Mouse (Mus musculus): ENCODE results near the gene Tspan9. TPM values are rescaled to one million over a fixed set of nuclear protein-coding genes. Genes with fewer than 3 reads are reported as not detected.

Gene Tspan9
- polyA plus RNA-seq, 1 experiment from 2014 or later: 19.6 TPM

DNA sequence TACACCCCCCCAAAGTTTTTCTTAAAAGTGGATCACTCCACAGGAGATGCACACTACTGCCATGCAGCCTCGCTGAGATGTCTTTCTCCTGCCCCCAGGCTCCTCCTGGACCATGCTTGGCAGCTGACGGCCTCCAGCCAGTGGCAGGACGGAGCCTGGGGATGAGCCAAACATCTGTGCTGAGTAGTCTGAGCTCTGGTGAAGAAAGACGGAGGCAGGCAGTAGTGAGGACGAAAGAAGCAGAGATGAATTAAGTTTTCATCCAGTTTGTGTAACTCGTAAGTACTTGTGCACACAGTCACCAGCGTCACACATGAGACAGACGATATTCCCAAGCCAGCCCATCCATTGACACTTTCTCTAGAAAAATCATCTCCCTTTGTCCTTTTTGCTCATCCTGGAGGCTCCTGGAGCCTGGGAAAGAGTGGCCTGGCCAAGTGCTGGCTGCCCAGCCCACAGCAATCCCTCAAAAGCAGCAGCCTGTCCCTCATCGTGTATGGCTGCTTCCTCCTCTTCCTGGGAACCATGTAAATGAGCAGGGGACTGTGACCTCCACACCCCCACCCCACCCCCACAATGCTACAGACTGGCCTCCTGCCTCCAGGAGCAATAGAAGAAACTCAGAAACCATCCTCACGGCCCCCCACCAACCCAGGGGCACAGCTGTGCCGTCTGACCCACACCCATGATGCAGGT lies 110.1 kb downstream of the Tspan9 start:
- peaks cover 24% of the 10 kb centered on the region for H3K27me3 ChIP-seq (ENCODE audit: insufficient read depth, low read length)
- H3K9ac ChIP-seq (replicated peaks): no peak overlapping the region
- no peak overlapping the region for H3K27ac ChIP-seq (ENCODE audit: low read depth)
- H3K4me3 ChIP-seq (ENCODE audit: low read depth, low read length): no peak overlapping the region
- H3K9me3 ChIP-seq (ENCODE audit: low read length): no peaks in the 10 kb centered on the region
- H3K36me3 ChIP-seq (replicated peaks; ENCODE audit: insufficient read depth, low read length): no peaks in the 10 kb centered on the region
- ATAC-seq: no peak
- no peak for DNase-seq
- H3K4me2 ChIP-seq (ENCODE audit: low read depth, low read length): peak overlapping the region; percentile 84; the same call in 1 of the 2 replicates
- H3K4me1 ChIP-seq (ENCODE audit: insufficient read depth): peaks cover 8% of the 10 kb centered on the region
- TF ChIP-seq EP300 (IDR thresholded peaks at IDR 0.05; ENCODE audit: low read depth) (no peak), CTCF (IDR thresholded peaks at IDR 0.05; ENCODE audit: low read depth) (no peak)
- 67% methylated on average over 11 of the region's 11 CpGs for whole genome bisulfite sequencing (ENCODE audit: insufficient replicate concordance)

DNA sequence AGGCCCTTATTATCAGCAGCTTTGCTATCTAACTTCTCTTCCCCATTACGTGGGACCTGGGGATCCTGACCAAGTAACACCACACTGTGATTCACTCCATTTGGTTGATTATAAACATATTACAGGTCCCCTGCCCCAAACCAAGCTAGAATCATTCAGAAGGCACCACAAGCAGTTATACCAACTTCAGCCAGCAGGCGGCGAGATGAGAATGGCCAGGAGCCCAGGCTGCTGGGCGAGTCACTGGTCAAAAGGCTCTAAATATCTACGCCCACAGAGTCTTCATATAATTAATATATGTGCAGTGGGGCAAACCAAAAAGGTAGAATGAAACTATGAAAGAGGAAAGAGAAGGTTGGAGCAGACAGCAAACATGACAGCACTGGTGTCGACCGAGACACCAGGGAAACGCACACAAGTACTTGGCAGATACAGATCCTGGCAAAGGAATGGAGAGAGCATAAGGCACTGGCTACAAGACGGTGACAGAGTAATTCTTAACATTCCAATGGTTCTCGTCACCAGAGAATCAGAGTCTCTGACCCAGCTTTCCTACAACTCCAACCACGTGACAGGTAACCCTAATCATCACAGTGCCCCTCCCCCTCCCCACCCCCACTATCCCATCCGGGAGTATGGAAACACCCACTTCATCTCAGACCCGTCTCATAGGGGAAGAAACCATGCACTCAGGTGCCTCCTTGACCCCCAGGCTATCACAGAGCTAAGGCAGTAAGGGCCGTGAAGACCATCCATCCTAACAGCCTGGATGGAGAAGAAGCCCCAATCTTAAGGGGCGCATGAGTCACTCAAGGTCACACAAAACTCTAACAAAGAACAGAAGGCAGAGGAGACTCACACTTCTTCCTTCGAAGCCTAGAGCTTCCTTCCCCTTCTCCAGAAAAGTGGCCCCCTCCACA lies 110.9 kb downstream of the Tspan9 start:
- 40% methylated on average over 15 of the region's 16 CpGs for WGBS (ENCODE audit: insufficient replicate concordance)

DNA sequence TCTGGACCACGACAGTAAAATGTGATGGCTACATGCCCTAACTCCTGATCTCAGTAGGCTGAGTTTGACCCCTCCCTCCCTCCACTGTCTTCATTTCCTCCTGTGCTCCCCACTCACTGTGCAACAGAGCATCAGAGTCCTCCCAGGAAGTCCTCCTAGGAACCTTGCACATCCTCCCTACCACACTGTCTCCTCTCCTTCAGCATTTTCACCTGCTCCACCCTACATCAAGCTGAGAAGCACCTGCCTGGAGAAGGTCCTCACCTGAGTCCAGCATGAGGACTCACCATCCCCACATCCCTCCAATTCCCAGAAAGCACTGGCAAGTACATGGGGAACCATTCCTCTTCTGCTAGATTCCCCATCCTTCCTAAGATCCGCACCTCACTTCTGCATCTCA lies 111.8 kb downstream of the Tspan9 start:
- no peak for TF ChIP-seq EP300 (IDR thresholded peaks at IDR 0.05; ENCODE audit: low read depth)
- TF ChIP-seq CTCF (IDR thresholded peaks at IDR 0.05; ENCODE audit: low read depth): no peak
- H3K4me3 ChIP-seq (ENCODE audit: low read depth, low read length): no peak overlapping the region
- peaks cover 24% of the 10 kb centered on the region for H3K27me3 ChIP-seq (ENCODE audit: insufficient read depth, low read length)
- WGBS (ENCODE audit: insufficient replicate concordance): 75% methylated on average over 2 of the region's 2 CpGs
- H3K4me1 ChIP-seq (ENCODE audit: insufficient read depth): peaks cover 8% of the 10 kb centered on the region
- H3K4me2 ChIP-seq (ENCODE audit: low read depth, low read length): no peak overlapping the region
- no peak overlapping the region for H3K9ac ChIP-seq (replicated peaks)
- H3K9me3 ChIP-seq (ENCODE audit: low read length): no peaks in the 10 kb centered on the region
- no peak overlapping the region for H3K27ac ChIP-seq (ENCODE audit: low read depth)
- ATAC-seq (no peak), DNase-seq (no peak)
- H3K36me3 ChIP-seq (replicated peaks; ENCODE audit: insufficient read depth, low read length): no peaks in the 10 kb centered on the region

More for the DNA sequence above, 110.9 kb downstream of the Tspan9 start:
- no peak for ATAC-seq
- Histone ChIP-seq H3K4me3 (ENCODE audit: low read depth, low read length) (no peak overlapping the region), H3K4me2 (ENCODE audit: low read depth, low read length) (no peak overlapping the region), H3K27ac (ENCODE audit: low read depth) (no peak overlapping the region), H3K36me3 (replicated peaks; ENCODE audit: insufficient read depth, low read length) (no peaks in the 10 kb centered on the region), H3K9ac (replicated peaks) (no peak overlapping the region), H3K27me3 (ENCODE audit: insufficient read depth, low read length) (peaks cover 24% of the 10 kb centered on the region), H3K4me1 (ENCODE audit: insufficient read depth) (peaks cover 8% of the 10 kb centered on the region), H3K9me3 (ENCODE audit: low read length) (no peaks in the 10 kb centered on the region)
- DNase-seq: peak; percentile 84
- no peak for TF ChIP-seq EP300 (IDR thresholded peaks at IDR 0.05; ENCODE audit: low read depth)
- peak; percentile 85 for TF ChIP-seq CTCF (IDR thresholded peaks at IDR 0.05; ENCODE audit: low read depth)

DNA sequence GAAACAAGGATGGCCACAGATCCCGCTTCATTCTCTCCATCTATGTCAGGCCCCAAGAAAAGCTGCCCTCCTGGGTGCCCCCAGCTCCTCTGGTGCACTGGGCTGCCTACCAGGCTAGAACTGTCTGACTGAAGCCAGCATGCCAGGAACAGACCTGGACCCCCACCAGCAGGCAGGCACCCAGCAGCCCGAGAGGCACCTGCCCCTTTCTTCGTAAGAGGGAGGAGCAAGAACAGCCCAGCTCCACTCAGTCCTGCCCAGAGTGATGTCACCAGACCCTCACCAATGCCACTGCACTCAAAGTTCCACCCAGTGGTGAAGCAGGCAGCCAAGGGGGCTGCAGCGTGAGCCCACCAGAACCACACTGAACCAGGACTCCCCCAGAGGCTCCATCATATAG lies 112.3 kb downstream of the Tspan9 start:
- H3K4me3 ChIP-seq (ENCODE audit: low read depth, low read length): no peak overlapping the region
- 68% methylated on average over 4 of the region's 4 CpGs for WGBS (ENCODE audit: insufficient replicate concordance)
- TF ChIP-seq EP300 (IDR thresholded peaks at IDR 0.05; ENCODE audit: low read depth) (no peak), CTCF (IDR thresholded peaks at IDR 0.05; ENCODE audit: low read depth) (no peak)
- H3K4me2 ChIP-seq (ENCODE audit: low read depth, low read length): no peak overlapping the region
- peaks cover 8% of the 10 kb centered on the region for H3K4me1 ChIP-seq (ENCODE audit: insufficient read depth)
- no peaks in the 10 kb centered on the region for H3K36me3 ChIP-seq (replicated peaks; ENCODE audit: insufficient read depth, low read length)
- no peak overlapping the region for H3K9ac ChIP-seq (replicated peaks)
- DNase-seq (no peak), ATAC-seq (no peak)
- no peaks in the 10 kb centered on the region for H3K9me3 ChIP-seq (ENCODE audit: low read length)
- H3K27me3 ChIP-seq (ENCODE audit: insufficient read depth, low read length): peaks cover 23% of the 10 kb centered on the region
- H3K27ac ChIP-seq (ENCODE audit: low read depth): no peak overlapping the region

DNA sequence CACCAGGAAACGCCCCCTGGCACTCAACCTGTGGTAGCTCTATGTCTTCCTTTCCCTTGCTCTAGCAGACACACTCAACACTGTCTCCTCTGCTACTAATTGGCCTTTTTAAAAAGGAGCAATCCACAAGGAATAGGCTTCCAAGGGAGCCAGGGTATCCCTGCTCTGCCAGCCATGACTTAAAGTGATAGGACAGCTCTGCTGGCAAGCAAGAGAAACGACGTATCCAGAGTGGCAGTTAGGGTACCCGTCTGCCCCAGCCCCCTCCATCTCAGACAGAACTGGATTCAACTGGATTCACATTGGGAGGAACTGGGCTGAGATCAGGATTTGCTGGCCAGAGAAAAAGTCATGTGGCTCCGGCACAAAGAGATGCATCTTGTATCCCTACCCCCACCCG lies 112.9 kb downstream of the Tspan9 start:
- H3K36me3 ChIP-seq (replicated peaks; ENCODE audit: insufficient read depth, low read length): no peaks in the 10 kb centered on the region
- TF ChIP-seq CTCF (IDR thresholded peaks at IDR 0.05; ENCODE audit: low read depth) (no peak), EP300 (IDR thresholded peaks at IDR 0.05; ENCODE audit: low read depth) (no peak)
- ATAC-seq (no peak), DNase-seq (no peak)
- no peaks in the 10 kb centered on the region for H3K9me3 ChIP-seq (ENCODE audit: low read length)
- no peak overlapping the region for H3K4me2 ChIP-seq (ENCODE audit: low read depth, low read length)
- peaks cover 16% of the 10 kb centered on the region for H3K27me3 ChIP-seq (ENCODE audit: insufficient read depth, low read length)
- no peak overlapping the region for H3K27ac ChIP-seq (ENCODE audit: low read depth)
- H3K4me3 ChIP-seq (ENCODE audit: low read depth, low read length): no peak overlapping the region
- H3K9ac ChIP-seq (replicated peaks): no peak overlapping the region
- peaks cover 4% of the 10 kb centered on the region for H3K4me1 ChIP-seq (ENCODE audit: insufficient read depth)
- 78% methylated on average over 6 of the region's 6 CpGs for WGBS (ENCODE audit: insufficient replicate concordance)

Measured in liver, postnatal 0 days (tissue).